Mouse (Mus musculus) hindlimb bud, embryonic 11.5 days (tissue): Measurements from ENCODE around the gene Aoah.

ENCODE experiments used
- DNase-seq: peaks from one replicate; pipeline ENCODE4 v3.0.0-alpha.2; 2012; ENCODE audit warnings: low read depth, low spot score; ENCODE audit errors: extremely low spot score

The Aoah gene

GRCm38 (mm10) chr13:21050118-21050517 is 256.2 kb downstream of the Aoah start:
- DNase-seq, result no peak

GRCm38 (mm10) chr13:21066021-21066420 is 272.1 kb downstream of the Aoah start:
- no peak for DNase-seq

GRCm38 (mm10) chr13:21074847-21075246 is 280.9 kb downstream of the Aoah start, which contains the start of gene Olfr1370:
Gene Olfr1370 (minus strand): TSS chr13:21074947.
- DNase-seq, result no peak

- DNase-seq, result no peak
Observed at GRCm38 (mm10) chr13:21082686-21083085, 288.8 kb downstream of the Aoah start.
